Mouse (Mus musculus) thymus, postnatal 25 days (tissue): ENCODE measurements around the gene Stpg3.

ENCODE experiments used
- DNase-seq: peaks from one replicate; pipeline ENCODE4 v3.0.0; 2022

Stpg3 gene

DNA sequence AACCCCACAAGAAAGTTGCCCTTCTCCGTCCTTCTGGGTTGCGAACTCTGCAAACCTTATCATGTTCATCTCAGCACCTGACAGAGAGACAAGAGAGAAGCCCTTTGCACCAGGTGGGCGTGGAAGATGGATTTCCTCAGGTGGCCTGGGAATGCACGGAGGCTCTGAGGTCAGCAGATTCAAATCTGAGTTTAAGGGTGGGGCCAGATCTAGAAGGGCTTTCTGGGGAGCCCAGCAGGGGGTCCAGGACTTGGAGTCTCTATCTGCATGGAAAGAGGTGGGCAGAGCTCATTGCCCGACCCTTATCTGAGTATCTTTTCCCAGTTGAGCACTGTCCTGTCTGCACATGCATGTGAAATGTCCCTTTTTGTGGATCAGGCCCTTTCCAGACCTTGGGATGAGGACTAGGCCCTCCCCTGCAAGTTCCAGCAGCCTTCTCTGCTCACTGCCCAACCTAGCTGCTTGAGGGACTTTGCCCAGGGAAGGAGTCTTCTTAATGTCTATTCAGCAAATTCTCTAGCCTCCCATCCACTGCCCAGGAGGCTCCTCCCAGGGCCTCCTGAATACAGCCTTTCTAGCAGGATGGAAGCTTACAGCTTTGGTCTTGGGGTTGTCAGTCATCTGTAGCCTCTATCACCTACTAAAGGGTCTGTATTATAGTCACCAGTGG is 20.2 kb upstream of the Stpg3 start:
- DNase-seq = no peak

DNA sequence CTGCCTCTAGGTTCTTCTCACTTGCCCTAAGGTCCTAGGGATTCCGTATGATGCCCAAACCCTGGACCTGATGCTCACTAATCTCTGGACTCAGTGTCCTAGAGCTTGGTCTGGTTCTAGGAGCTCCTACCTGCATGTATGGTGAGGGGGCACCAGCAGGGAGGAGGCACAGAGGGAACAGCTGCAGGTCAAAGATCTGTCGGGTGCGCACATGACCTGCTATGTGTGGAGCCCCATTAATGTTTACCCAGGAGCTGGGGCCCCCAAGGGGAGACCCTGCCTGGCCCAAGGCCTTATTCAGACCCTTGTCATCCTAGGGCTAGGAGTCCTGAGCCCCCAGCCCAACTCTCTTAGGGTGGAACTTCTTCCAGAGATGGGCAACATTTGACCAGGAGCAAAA is 19.6 kb upstream of the Stpg3 start, which contains the start of gene Slc34a3:
Gene Slc34a3, minus strand, starts transcription at position 315 of the 400 bp plus-strand sequence.
- no peak for DNase-seq

DNA sequence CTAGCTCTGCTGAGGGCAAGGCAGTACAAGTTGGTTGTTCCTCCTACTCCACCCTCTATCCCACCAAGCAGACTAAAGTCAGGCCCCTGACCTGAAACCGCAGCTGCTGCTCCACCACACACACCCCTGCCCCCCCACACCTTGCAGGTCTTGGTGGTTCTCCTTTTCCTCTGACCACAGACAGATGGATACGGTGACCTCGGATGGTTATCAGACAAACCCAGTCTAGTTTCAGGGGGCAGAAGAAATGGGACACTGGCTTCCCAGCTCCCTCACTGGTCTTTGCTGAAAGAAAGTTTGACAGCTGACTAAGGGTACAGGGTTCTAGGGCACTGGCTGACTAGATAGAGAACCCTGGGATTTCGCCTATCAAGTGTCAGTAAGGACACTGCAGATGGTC is 19.0 kb upstream of the Stpg3 start:
- no peak for DNase-seq

- DNase-seq = no peak
Measured at GRCm38 (mm10) chr2:25231038-25231437, 16.6 kb upstream of the Stpg3 start.

DNA sequence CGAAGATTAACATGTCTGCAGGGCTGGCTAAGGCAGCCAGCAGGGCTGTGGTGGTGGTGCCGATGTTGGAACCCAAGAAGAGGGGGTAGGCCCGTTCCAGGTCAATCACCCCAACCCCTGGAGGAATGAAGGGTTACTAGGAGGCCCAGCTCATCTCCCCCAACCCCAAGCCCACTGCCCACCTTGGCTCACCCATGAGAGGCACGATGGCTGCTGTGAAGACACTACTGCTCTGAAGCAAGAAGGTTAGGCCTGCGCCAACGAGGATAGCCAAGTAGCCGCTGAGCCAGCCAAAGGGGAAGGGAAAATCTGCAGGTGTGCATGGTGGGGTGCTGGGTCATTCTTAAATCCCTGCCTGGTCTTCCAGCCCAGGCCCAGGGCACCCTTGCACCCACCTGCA is 16.1 kb upstream of the Stpg3 start:
- no peak for DNase-seq

DNA sequence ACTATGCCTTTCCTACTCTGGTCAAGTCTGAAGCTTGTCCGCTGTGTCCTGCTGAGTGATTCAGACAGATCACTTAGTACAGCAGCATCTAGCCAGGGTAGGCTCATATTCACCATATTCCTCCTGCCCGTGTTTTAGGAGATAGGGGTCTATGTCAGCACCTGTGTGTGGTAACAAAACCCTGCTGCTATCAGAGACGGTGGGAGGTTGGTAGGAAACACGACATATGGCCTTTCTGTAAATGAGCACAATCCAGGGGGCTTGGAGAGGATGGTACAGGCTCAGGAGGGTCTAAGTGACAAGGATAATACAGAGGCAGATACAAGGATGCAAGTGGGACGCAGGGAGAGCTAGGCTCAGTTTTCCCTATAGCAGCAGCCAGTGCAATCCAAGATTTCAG is 15.1 kb upstream of the Stpg3 start:
- DNase-seq = no peak

GRCm38 (mm10) chr2:25228995-25229530 is 14.6 kb upstream of the Stpg3 start:
- no peak for DNase-seq

DNA sequence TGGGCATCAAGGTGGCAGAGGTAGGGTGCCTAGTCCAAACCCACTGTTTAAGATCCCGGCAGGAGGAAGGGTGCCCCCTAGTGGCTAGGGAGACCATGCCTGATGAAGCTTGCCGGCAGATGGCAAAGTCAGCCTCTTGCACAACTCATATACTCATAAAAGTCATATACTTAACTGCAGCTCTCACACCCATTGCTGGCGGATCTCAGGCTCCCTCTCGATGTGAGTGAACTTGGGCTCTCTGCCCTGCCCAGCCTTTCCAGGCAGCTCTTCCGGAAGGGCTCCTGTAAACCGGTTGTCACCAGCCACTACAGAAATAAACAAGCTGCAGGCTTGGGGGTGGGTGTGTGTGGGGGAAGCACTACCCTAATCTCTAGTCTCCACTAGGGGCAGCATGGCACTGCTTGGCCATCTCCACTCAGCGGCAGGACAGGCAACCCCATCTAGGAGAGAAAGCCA is 14.0 kb upstream of the Stpg3 start:
- peak; percentile 88 for DNase-seq

DNA sequence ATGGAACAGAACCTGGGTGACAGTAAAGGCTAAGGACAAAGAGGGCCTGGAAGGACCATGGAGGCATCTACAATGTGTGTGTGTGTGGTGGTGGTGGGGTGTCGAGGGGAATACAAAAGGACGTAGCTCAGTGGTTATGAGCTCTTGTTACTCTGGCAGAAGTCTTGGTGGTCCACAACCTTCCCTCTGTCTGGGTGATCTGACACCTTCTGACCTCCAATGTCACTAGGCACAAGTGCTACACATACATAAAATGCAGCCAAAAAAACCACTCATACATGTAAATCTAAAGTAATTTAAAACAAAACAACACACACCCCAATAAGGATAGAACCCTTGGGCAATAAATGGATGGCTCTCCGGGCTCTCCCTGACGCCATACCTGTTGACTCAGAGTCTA is 13.0 kb upstream of the Stpg3 start:
- DNase-seq = no peak

- DNase-seq = no peak
Measured at GRCm38 (mm10) chr2:25226864-25227263, 12.4 kb upstream of the Stpg3 start.

GRCm38 (mm10) chr2:25225811-25226379 is 11.5 kb upstream of the Stpg3 start:
- DNase-seq = no peak

GRCm38 (mm10) chr2:25224766-25225752 is 10.6 kb upstream of the Stpg3 start:
- peak; percentile 97 for DNase-seq

GRCm38 (mm10) chr2:25224492-25224765 is 10.0 kb upstream of the Stpg3 start, which contains the start of gene Tubb4b:
TSS of gene Tubb4b (minus strand) at chr2:25224702.
- DNase-seq = no peak

DNA sequence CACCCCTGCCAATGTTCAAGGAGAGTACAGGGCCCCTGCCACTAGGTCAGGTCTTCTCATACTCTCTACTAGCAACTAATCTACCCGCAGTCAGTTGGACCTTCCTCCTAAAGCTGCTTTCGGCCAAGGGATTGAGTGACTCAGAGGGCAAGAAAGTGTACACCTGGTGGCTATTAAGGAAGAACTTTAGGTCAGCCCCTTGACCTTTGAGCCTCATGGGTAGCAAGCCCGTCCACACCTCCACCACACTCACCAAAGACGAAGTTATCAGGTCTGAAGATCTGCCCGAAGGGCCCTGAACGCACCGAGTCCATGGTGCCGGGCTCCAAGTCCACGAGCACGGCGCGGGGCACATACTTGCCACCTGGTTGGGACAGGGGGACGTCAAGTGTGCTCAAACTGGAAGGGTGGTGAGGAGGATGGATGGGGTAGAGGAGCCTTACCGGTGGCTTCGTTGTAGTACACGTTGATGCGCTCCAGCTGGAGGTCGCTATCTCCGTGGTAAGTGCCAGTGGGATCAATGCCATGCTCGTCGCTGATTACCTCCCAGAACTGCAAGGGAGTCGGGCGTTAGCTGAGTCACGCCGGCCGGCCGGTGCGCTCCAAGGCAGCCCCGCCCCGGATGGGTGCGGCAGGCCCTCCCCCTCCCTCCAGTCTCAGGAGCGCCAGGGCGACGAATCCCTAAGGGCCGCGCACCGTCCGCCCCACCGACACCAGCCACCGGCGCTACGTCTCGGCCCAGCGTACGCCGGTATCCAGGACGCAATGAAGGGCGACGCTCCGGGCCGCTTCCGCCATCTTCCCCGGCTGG is 9.4 kb upstream of the Stpg3 start:
- peak; percentile 82 for DNase-seq

DNA sequence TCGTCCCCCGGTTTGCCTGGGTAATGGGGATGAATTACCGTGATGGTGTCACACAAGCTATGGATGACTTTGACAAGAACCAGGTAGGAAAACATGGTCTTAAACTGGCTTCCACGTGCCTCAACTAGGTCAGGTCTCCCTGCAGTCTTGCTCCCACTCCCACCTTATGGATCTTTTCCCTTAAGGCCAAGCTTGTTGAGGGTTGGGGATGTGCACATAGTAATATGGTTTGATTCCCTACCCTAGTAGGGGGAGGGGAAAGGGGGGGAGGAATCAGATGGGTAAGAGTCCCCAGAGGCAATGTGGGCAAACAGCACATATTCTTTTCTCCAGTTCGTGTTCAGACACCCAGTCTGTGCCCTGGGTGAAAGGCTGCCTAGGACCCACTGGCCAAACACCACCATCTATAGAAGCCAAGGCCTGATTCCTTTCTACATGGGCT is 6.9 kb upstream of the Stpg3 start:
- no peak for DNase-seq

DNA sequence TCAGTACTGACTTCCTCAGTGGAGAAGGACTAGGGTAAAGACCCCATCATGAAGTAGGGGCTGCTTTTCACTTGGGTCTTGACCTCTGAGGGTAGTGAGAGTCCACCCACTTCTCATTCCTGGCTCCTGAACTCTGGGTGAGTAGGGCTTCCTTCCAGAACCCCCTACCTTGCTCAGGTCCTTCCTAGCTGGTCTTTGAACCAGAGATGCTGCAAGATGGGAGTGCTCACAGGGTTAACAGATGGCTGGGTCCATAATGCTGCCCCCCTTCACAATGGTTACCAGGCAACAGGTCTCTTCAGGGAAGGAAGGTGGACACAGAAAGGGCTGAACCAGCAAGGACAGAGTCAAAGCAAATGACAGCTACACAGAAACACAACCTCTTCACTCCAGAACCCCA is 4.0 kb upstream of the Stpg3 start, which contains the start of gene Fam166a:
Gene Fam166a, plus strand, starts transcription at position 301 of the 400 bp plus-strand sequence.
- no peak for DNase-seq

GRCm38 (mm10) chr2:25217666-25218065 is 3.2 kb upstream of the Stpg3 start:
- DNase-seq = no peak

- DNase-seq = no peak
Measured at GRCm38 (mm10) chr2:25213266-25213865, 1.1 kb downstream of the Stpg3 start.

GRCm38 (mm10) chr2:25211121-25211670 is 3.2 kb downstream of the Stpg3 start, which contains the start of gene Nelfb:
TSS of gene Nelfb (minus strand) at chr2:25211489.
- DNase-seq = peak; percentile 90

- DNase-seq = no peak
Measured at GRCm38 (mm10) chr2:25210686-25211085, 3.8 kb downstream of the Stpg3 start.

GRCm38 (mm10) chr2:25207593-25207992 is 6.8 kb downstream of the Stpg3 start:
- DNase-seq = no peak
